Mouse (Mus musculus) heart, embryonic 15.5 days (tissue): ENCODE results near the gene Fut1. TPM values are rescaled to one million over a fixed set of nuclear protein-coding genes. Genes with fewer than 3 reads are reported as not detected.
A peak's percentile ranks its signal among the peaks of the same experiment; 100 is the strongest.

Experiments
- ATAC-seq: fragments of 200-750 bp; cut with Nextera tagmentation; replicated peaks from 2 replicates; pipeline ENCODE4 v1.8.0; 2017; ENCODE audit warnings: low read depth, moderate TSS enrichment; ENCODE audit not compliant: insufficient number of reproducible peaks, insufficient read depth, low FRiP score
- H3K27ac ChIP-seq: fragments of 300-500 bp; sonication (generic); 2 replicates; pipeline ENCODE4 v1.5.1; 2015; ENCODE audit warnings: mild to moderate bottlenecking, inconsistent platforms
- H3K27me3 ChIP-seq: fragments of 300-500 bp; sonication (generic); 2 replicates; pipeline ENCODE4 v1.6.1; 2015; ENCODE audit warnings: inconsistent platforms
- H3K36me3 ChIP-seq: fragments of 300-500 bp; sonication (generic); 2 replicates; pipeline ENCODE4 v1.6.1; 2015; ENCODE audit warnings: mild to moderate bottlenecking, inconsistent platforms
- H3K4me1 ChIP-seq: fragments of 300-500 bp; sonication (generic); replicated peaks from 2 replicates; pipeline ENCODE4 v1.6.1; 2015; ENCODE audit warnings: inconsistent platforms
- H3K4me2 ChIP-seq: fragments of 300-500 bp; sonication (generic); 2 replicates; pipeline ENCODE4 v1.6.1; 2015; ENCODE audit warnings: inconsistent platforms, mild to moderate bottlenecking, moderate library complexity
- H3K4me3 ChIP-seq: fragments of 300-500 bp; sonication (generic); 2 replicates; pipeline ENCODE4 v1.5.1; 2015; ENCODE audit warnings: mild to moderate bottlenecking, inconsistent platforms
- H3K9ac ChIP-seq: fragments of 300-500 bp; sonication (generic); 2 replicates; pipeline ENCODE4 v1.6.1; 2015; ENCODE audit warnings: mild to moderate bottlenecking, inconsistent platforms
- H3K9me3 ChIP-seq: fragments of 300-500 bp; sonication (generic); replicated peaks from 2 replicates; pipeline ENCODE4 v1.6.1; 2016; ENCODE audit warnings: inconsistent platforms
- WGBS: fragments of 180-500 bp; shearing (Covaris S2); methylation state at CpG from one replicate; pipeline ENCODE4 v1.1.7; 2015; ENCODE audit warnings: mixed read lengths; 5-methylcytosine and 5-hydroxymethylcytosine counted together
- polyA plus RNA-seq: library from polyadenylated mRNA; unstranded; fragments of >200 nt; fragmentation: Nextera tagmentation; extraction: Ambion mirVana; gene quantifications from 2 replicates; pipeline ENCODE4 v1.2.1, GENCODE M21; 2015

Fut1 gene
- polyA plus RNA-seq, 1 experiment from 2014 or later, result 0.15 TPM

DNA sequence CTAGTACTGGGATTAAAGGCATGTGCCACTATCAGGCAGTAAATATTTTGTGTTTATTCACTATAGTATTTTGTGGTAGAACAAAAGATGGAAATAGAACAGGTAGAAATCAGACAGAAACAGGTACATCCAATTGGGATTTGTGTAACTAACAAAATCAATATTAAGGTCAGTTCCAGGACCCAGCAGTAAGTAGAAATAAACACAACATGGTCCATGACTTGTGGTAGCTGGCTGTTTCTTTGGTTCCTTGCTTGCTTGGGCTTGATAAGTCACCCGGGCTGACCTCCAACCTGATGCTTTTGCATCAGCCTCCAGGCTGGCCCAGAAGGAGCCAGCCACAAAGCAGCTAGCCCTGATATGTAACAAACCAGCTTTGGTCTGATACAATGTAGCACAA is 7.6 kb upstream of the Fut1 start:
- 59% methylated on average over 1 of the region's 1 CpGs for WGBS
- no peak for ATAC-seq
- no peak overlapping the region for H3K27ac ChIP-seq

GRCm38 (mm10) chr7:45616277-45616676 is 812 bp upstream of the Fut1 start:
- H3K36me3 ChIP-seq, result no peaks in the 10 kb centered on the region
- H3K27ac ChIP-seq, result no peak overlapping the region
- WGBS, result 24% methylated on average over 6 of the region's 6 CpGs
- peaks cover 12% of the 10 kb centered on the region for H3K4me1 ChIP-seq
- no peak overlapping the region for H3K9ac ChIP-seq
- ATAC-seq, result no peak
- H3K9me3 ChIP-seq, result no peaks in the 10 kb centered on the region
- H3K4me3 ChIP-seq, result no peak overlapping the region
- no peak overlapping the region for H3K4me2 ChIP-seq
- peaks cover 49% of the 10 kb centered on the region for H3K27me3 ChIP-seq

More for the DNA sequence above, 7.6 kb upstream of the Fut1 start:
- Histone ChIP-seq H3K4me3 (no peak overlapping the region), H3K27me3 (no peaks in the 10 kb centered on the region), H3K4me1 (0 out of 2 replicates have a peak, but pooled peaks cover under 1% of the 10 kb centered on the region), H3K4me2 (no peak overlapping the region), H3K36me3 (no peaks in the 10 kb centered on the region), H3K9ac (no peak overlapping the region), H3K9me3 (no peaks in the 10 kb centered on the region)

DNA sequence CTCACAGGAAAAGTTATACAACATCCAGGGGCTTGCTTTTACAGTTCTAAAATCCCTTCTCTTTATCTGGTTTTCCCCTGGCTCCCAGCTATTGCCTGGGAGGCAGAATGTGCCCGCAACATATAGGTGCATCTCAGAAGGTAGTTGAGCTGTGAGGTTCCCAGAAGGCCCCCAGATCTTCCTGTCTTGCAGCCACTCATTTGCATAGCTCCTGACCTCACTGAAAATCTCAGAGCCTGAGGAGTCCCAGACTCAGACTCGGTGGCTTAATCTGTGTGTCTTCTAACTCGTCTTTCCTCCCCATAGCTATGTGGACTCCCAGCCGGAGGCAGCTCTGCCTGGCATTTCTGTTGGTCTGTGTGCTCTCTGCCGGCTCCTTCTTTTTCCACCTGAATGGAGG is 1.2 kb downstream of the Fut1 start:
- Histone ChIP-seq H3K4me3 (no peak overlapping the region), H3K9me3 (no peaks in the 10 kb centered on the region), H3K9ac (no peak overlapping the region), H3K4me1 (peaks cover 12% of the 10 kb centered on the region), H3K4me2 (no peak overlapping the region), H3K36me3 (no peaks in the 10 kb centered on the region), H3K27me3 (peaks cover 49% of the 10 kb centered on the region), H3K27ac (no peak overlapping the region)
- WGBS, result 67% methylated on average over 5 of the region's 5 CpGs
- no peak for ATAC-seq

- no peak for ATAC-seq
- no peaks in the 10 kb centered on the region for H3K36me3 ChIP-seq
- H3K4me3 ChIP-seq, result no peak overlapping the region
- H3K4me1 ChIP-seq, result peaks cover 11% of the 10 kb centered on the region
- H3K4me2 ChIP-seq, result no peak overlapping the region
- H3K27me3 ChIP-seq, result peaks cover 49% of the 10 kb centered on the region
- H3K27ac ChIP-seq, result no peak overlapping the region
- H3K9me3 ChIP-seq, result no peaks in the 10 kb centered on the region
- WGBS, result 70% methylated on average over 5 of the region's 5 CpGs
- H3K9ac ChIP-seq, result no peak overlapping the region
These were observed 2.5 kb downstream of the Fut1 start for GRCm38 (mm10) chr7:45619592-45619991.

DNA sequence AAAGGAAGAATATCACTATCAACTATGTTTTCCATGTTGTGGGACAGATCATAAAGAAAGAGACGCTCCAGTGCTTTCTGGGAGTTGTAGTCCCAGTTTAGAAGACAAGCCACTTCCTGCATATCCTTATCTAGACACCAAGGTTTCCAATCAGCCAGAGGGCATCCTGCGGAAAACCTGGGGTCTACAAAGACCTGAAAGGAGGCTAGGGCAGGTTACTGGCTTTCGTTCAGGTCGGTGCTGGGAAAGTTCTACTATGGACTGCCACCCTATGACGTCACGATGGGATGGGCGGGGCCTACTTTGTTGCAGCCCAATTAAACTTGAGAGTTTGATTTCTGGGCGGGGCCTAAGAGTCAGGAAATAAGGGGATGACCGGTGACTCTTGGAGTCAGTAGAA is 4.4 kb downstream of the Fut1 start, which contains the start of gene Izumo1:
Gene Izumo1 (plus strand): TSS at position 369 of the 400 bp plus-strand sequence.
- Histone ChIP-seq H3K4me3 (peak within 1 kb of the TSS; percentile 2; the same call in 1 of the 2 replicates), H3K9ac (no peak within 1 kb of the TSS)
- 25% methylated on average over 9 of the region's 9 CpGs for WGBS

DNA sequence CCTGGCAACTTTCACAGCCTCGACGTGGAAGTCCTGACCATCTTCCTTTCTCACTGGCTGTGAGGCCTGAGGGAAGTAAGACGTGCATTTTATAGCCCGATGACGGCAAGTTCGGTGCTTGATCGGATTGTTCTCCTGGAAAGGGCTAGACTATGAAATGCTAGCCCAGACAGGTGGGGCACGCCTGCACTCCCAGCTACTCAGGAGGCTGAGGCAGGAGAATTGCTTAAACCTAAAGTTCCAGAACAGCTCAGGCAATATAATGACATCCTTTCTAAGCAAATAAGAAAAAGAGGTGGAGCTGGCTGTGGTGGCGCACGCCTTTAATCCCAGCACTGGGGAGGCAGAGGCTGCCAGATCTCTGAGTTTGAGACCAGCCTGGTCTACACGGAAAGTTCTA is 6.4 kb downstream of the Fut1 start:
- H3K4me2 ChIP-seq, result no peak overlapping the region
- no peak overlapping the region for H3K4me3 ChIP-seq
- no peak overlapping the region for H3K27ac ChIP-seq
- H3K4me1 ChIP-seq, result peaks cover 4% of the 10 kb centered on the region
- no peak for ATAC-seq
- WGBS, result 90% methylated on average over 11 of the region's 11 CpGs
- no peak overlapping the region for H3K9ac ChIP-seq
- no peaks in the 10 kb centered on the region for H3K9me3 ChIP-seq
- peaks cover 27% of the 10 kb centered on the region for H3K27me3 ChIP-seq
- no peaks in the 10 kb centered on the region for H3K36me3 ChIP-seq

More for the DNA sequence above, 4.4 kb downstream of the Fut1 start, which contains the start of gene Izumo1:
- Histone ChIP-seq H3K36me3 (no peaks in the 10 kb centered on the region), H3K4me2 (0 out of 2 replicates have a peak within 1 kb of the TSS, but pooled peaks have one; percentile 17), H3K27ac (no peak within 1 kb of the TSS), H3K9me3 (no peaks in the 10 kb centered on the region), H3K4me1 (peaks cover 9% of the 10 kb centered on the region), H3K27me3 (peaks cover 33% of the 10 kb centered on the region)
- ATAC-seq, result no peak

DNA sequence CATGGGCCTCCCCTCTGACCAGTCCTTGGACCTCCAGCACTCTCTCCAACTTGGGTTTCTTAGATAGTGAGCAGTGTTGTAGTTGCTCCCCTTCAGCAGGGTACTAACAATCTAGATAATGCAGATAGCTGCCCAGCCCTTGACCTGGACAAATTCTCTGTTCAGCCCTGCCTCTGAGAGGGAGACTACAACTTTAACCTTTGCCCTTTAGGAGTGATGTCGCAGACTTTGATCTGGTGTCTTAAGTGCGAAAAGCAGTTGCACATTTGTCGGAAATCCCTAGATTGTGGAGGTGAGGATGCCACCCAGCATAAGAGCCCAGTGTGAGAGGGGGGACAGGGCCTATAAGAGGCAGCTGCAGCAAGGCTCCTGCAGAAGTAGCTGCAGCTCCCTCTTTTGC is 7.6 kb downstream of the Fut1 start:
- 72% methylated on average over 3 of the region's 3 CpGs for WGBS
- H3K4me1 ChIP-seq, result peaks cover 8% of the 10 kb centered on the region
- no peaks in the 10 kb centered on the region for H3K36me3 ChIP-seq
- H3K9ac ChIP-seq, result no peak overlapping the region
- no peak overlapping the region for H3K4me3 ChIP-seq
- ATAC-seq, result no peak
- no peak overlapping the region for H3K4me2 ChIP-seq
- H3K9me3 ChIP-seq, result no peaks in the 10 kb centered on the region
- H3K27ac ChIP-seq, result no peak overlapping the region
- H3K27me3 ChIP-seq, result peaks cover 18% of the 10 kb centered on the region

DNA sequence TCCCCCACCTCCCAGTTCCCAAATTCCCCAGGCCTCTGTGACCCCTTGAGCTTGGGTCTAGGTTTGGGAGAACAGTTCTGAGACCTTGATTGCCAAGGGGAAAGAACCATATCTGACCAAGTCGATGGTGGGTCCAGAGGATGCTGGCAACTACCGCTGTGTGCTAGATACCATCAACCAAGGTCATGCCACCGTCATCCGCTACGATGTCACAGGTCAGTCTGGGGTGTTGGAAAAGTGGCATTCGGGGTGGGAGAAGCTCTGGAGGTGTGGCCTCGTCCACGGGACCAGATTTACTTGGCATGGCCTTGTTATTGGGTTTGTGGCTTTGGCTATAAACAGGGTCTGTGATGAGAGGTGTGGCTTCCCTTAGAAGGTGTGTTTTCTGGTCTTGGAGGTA is 8.4 kb downstream of the Fut1 start:
- ATAC-seq, result no peak
- Histone ChIP-seq H3K4me3 (no peak overlapping the region), H3K27ac (no peak overlapping the region), H3K4me1 (peaks cover 13% of the 10 kb centered on the region), H3K36me3 (no peaks in the 10 kb centered on the region), H3K9ac (no peak overlapping the region), H3K27me3 (peaks cover 15% of the 10 kb centered on the region), H3K9me3 (no peaks in the 10 kb centered on the region), H3K4me2 (no peak overlapping the region)
- WGBS, result 87% methylated on average over 8 of the region's 8 CpGs

DNA sequence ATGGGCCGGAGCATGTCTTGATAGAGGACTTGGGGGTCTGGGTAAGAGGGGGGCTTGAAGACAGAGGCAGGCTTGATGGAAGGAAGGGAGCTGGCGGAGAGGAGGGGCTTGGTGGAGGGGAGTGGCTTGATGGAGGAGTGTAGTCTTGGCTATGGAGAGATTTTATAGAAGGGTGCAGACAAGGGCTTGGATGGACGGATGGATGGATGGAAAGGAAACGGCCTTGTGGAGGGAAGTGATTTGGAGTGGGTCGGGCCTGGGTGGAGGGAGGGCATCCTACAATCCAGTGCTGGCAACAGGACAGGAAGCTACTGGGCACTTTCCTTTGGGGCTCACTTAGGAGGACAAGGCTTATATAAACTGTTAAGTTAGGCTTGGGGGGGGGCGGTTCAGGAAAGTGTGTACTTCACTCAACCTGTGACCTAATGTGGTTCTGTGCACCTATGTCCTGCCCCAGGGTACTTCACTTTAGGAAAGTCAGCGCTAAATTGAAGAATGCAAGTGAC is 9.5 kb downstream of the Fut1 start:
- H3K9ac ChIP-seq, result no peak overlapping the region
- H3K4me2 ChIP-seq, result peak overlapping the region; percentile 16; the same call in 1 of the 2 replicates
- WGBS, result 76% methylated on average over 7 of the region's 7 CpGs
- H3K27me3 ChIP-seq, result peaks cover 15% of the 10 kb centered on the region
- H3K9me3 ChIP-seq, result no peaks in the 10 kb centered on the region
- ATAC-seq, result no peak
- H3K36me3 ChIP-seq, result no peaks in the 10 kb centered on the region
- peaks cover 13% of the 10 kb centered on the region for H3K4me1 ChIP-seq
- H3K4me3 ChIP-seq, result peak overlapping the region; percentile 66; the same call in 1 of the 2 replicates
- H3K27ac ChIP-seq, result peak overlapping the region; percentile 78

DNA sequence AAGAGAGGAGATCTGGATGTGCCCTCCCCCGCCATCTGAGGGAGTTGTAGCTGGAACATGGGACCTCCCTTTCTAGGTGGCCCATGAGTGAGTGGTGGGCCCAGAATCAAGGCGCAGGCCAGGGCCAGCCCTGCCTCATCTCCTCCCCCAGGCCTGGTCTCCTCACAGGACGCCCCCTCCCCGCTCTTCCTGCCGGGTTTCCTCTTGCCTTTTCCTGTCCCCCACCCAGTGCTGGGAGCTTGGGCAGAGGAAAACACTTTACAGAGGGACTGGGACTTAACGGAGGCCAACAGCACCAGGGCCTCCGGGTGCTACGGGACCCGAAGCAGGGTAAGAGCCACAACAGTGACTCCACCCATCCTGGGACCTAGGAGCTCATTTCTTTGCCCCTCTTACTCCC is 10.2 kb downstream of the Fut1 start, which contains the start of gene Rasip1:
Gene Rasip1 (plus strand): TSS at position 228 of the 400 bp plus-strand sequence.
- H3K27ac ChIP-seq, result peak within 1 kb of the TSS; percentile 78
- H3K4me3 ChIP-seq, result peak within 1 kb of the TSS; percentile 66
- no peaks in the 10 kb centered on the region for H3K9me3 ChIP-seq
- no peaks in the 10 kb centered on the region for H3K36me3 ChIP-seq
- H3K4me2 ChIP-seq, result peak within 1 kb of the TSS; percentile 98
- H3K4me1 ChIP-seq, result peaks cover 15% of the 10 kb centered on the region
- H3K27me3 ChIP-seq, result peaks cover 17% of the 10 kb centered on the region
- peak within 1 kb of the TSS; percentile 82 for H3K9ac ChIP-seq
- peak; percentile 48 for ATAC-seq
- 57% methylated on average over 9 of the region's 9 CpGs for WGBS

DNA sequence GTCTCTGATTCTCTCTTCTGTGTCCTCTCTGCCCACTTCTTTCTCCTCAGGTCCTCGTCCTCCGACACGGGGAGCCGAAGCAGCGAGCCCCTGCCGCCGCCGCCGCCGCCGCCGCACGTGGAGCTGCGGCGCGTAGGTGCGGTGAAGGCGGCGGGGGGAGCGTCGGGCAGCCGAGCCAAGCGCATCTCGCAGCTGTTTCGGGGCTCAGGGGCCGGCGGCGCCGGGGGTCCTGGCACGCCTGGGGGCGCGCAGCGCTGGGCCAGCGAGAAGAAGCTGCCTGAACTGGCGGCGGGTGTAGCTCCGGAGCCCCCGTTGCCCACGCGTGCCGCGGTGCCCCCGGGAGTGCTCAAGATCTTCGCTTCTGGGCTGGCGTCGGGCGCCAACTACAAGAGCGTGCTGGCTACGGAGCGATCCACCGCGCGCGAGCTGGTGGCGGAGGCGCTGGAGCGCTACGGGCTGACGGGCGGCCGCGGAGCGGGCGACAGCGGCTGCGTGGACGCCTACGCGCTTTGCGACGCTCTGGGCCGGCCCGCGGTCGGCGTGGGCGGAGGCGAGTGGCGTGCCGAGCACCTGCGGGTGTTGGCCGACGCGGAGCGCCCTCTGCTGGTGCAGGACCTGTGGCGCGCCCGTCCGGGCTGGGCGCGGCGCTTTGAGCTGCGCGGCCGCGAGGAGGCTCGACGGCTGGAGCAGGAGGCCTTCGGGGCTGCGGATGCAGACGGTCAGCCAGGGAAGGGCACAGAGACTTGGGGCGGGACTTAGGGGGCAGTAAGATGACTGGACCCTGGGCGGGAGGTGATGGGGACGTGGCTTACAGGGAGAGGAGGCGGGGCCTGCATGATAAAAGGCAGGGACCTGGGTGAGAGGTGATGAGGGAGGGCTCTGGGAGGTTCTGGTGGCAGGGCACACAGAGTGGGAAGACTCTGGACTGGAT is 11.5 kb downstream of the Fut1 start:
- H3K27me3 ChIP-seq, result peaks cover 19% of the 10 kb centered on the region
- H3K9ac ChIP-seq, result peak overlapping the region; percentile 82
- H3K9me3 ChIP-seq, result no peaks in the 10 kb centered on the region
- no peaks in the 10 kb centered on the region for H3K36me3 ChIP-seq
- ATAC-seq, result peak; percentile 68
- peaks cover 27% of the 10 kb centered on the region for H3K4me1 ChIP-seq
- H3K27ac ChIP-seq, result peak overlapping the region; percentile 78
- under 1% methylated on average over 105 of the region's 105 CpGs for WGBS
- H3K4me3 ChIP-seq, result peak overlapping the region; percentile 66
- H3K4me2 ChIP-seq, result peak overlapping the region; percentile 98
